Mouse (Mus musculus) urinary bladder, postnatal 25 days (tissue): ENCODE measurements around the gene Gabbr2.

Experiments
- DNase-seq: peaks from one replicate; pipeline ENCODE4 v3.0.0; 2022; ENCODE audit warnings: low spot score

Gene Gabbr2

GRCm38 (mm10) chr4:46916786-46917185 lies 74.9 kb downstream of the Gabbr2 start:
- DNase-seq: no peak

DNA sequence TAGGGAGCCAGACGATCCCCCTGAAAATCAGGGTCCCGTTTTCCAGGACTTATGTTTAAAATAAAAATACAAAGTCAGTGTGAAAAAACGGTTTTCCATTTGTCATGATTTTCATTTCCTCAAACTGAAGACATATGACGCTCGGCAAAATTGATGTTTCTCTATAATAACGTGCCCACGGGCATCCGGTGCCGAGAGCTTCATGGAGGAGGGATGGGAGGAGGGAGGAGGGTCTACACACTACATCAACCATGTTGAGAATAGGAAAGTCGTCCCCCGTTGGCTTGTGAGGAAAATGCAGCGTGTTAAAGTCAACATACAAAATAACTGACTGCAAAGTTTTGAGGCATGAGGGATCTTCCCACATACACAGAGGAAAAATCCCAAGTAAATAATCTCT lies 75.7 kb downstream of the Gabbr2 start:
- DNase-seq: no peak

DNA sequence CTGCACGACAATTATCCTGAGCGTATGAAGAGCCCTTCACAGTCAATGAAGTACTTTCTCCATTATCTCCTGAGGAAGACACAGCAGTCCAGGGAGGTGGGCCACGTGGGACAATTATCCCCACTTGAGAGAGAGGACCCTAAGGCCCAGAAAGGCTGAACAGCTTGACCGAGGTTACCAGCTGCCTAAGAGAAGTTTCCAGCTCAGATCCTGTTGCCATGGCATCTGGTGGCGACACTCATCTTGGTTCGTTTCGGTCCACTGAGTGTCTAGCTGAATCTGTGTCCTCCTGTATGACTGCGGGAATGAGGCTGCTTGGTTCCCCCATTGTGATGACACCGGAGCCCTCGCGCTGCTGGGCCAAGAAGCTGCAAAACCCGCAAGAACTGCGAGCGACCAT lies 76.2 kb downstream of the Gabbr2 start:
- DNase-seq: no peak

GRCm38 (mm10) chr4:46914606-46915005 lies 77.1 kb downstream of the Gabbr2 start:
- no peak for DNase-seq

DNA sequence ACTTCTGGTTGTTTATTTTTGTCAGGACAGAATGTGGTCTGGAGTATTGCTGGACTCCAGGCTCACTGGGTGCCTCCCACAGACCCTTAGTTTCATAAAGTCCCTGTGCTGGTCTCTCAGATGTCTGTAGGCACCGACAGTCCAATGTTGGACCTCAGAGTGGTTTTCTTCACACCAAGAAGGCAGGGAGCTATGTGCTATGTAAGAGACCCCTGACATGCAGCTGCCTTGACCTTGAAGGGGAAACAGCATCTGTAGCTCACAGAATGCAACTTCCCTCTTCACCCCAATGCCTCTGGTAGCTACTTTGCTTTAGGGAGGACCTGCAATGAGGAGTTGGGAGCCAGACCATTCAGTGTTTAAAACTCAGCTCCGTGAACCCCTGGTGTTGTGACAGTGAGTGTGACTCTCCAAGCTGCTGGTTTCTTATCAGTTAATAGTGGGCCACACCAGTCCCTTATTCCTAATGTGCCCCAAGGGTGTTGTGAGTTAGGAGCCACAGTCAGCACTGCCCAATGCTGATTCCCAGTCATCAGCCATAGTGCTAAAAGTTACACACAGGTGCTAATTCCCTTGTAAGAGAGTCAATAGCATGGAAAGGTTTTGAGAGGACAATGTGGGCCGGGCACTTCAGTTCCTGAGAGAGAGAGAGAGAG lies 85.5 kb downstream of the Gabbr2 start:
- no peak for DNase-seq

DNA sequence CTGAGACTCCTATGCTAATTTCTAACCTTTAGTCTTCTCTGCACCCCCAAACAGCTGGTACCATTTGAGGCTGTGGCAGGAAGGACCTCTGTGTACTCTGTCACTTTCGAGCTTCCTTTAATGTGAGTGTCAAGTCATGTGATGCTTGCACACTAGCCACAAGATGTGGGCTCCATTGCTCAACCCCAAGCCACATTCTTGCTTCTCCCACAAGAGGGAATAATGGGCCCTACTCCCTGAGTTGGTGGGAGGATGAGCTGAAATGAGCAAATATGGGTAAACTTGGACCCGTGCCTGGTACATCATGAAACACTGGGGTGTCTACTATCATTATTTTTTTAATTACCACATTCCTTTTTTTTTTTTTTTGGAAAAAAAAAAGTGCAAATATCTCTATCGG lies 86.5 kb downstream of the Gabbr2 start:
- no peak for DNase-seq

DNA sequence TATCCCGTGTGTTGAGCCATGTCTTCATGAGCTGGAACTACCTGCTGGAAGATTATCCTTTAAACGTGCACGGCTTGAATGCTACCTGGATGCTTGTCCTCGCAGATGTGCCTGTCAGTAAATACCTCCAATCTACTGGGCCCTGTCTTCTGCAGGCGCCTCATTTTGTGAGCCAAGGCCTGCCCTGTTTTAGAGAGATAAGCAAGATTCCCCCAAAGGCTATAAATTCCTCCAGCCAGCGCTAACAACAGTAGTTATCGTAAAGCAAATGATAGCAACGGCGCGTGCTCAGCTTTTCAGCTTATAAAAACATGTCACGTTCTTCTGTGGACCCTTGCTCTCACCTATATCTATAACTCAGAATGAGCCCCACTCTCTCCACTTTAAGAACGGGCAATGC lies 87.5 kb downstream of the Gabbr2 start:
- no peak for DNase-seq

DNA sequence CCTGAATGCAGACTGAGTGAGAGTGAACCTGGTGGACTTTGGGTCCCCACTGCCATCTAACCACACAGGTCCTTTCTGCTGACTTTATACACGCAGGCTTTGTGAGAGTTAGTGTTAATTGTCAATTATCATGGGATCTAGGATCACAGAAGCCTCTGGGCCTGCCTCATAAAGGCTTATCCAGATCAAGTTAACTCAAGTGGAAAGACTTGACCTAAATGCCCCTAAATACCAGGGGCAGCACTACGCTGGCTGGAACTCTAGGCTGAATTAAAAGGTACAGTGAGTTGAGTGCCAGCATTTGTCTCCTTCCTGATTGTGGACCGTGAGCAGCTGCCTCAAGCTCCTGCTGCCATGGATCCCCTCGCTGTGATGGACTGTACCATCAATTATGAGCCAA lies 93.1 kb downstream of the Gabbr2 start:
- DNase-seq: no peak

DNA sequence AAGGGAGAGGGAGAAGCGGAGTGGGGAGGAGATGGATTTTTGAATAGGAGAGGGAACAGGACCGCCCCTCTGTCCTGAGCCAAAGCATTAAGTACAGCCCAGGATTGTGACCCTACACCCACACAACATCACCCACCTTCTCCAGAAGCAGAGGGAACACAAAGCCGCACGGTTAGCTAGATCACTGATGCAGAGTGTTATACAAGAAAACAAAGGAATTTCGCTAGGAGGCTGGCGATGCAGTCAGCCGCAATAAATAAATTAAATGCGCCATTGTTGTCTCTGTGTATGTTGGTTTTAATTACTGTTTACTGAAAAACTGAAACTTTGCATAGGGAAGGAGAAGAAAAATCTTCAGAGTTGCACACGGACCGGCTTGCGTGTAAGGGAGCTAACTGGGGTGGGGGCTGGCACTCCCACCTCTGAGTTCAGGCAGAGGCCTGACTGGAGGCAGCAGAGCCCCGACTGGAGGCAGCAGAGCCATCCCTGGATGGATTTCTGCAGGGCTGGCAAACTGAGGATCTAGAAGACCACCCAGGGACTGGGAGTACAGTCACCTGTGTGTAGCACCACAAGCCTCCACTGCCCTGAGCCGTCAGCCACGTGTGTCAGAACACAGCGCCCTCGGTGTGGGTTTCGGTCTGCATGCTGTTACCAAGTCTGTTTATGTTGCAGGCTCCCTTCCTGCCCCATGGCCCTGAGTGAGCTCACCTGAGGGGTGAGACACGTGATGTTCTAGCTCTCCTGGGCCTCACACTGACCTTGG lies 93.9 kb downstream of the Gabbr2 start:
- DNase-seq: no peak

DNA sequence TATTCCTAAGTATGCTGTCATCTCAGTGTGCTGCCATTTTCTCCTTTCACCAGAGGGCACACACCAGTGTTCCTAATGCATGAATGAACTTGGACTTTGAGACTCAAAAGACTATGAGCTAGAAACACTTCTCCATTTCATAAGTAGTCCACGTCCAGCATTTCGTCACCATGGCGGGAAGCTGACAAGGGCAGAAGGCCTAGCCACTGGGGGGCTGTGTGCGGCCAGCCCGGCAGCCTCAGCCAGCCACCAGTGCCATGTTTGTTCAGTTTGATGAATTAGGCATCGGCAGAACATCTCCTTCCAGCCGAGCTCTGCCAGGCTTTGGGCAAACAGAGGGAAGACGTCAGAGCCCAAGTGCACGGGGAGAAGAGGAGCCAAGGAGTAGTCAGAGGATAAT lies 97.5 kb downstream of the Gabbr2 start:
- DNase-seq: no peak

- DNase-seq: no peak
Observed at GRCm38 (mm10) chr4:46889175-46889574, 102.5 kb downstream of the Gabbr2 start.

GRCm38 (mm10) chr4:46885627-46886383 lies 105.9 kb downstream of the Gabbr2 start:
- DNase-seq: no peak

DNA sequence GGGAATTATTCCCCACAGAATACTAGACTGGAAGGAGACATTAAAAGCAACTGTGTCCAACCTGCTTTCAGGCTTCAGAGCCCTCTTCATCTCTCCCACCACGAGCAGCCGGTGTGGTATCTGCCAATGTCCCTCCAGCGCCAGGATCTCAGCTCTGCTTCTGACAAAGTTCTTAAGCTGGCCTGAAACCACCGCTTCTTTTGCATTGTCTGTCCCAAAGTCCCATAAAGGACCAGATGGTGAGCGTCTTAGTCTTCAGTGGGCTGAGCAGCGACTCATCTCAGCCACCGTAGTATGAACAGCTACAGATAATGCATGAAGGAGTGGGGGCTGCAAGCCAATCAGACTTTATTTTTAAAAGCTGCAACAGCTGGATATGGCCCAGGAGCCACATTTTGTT lies 107.5 kb downstream of the Gabbr2 start:
- DNase-seq: no peak

DNA sequence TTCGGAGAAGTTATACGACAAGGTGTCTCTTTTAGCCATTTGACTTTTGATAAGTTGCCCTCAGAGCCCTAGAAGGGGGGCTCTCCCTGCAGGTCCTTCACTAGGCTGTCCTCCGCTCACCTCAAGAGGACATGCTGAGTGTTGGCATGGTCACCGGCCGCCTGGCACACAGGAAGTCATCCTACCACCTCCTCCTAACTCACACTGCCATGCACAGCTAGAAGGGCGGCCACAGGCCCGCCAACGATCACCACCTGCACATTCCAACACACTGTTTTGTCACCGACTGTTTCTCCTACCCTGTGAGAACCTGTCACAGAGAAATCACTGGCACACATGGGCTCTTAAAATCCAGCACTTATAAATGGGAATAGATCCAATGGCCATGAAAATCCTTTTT lies 108.1 kb downstream of the Gabbr2 start:
- no peak for DNase-seq

DNA sequence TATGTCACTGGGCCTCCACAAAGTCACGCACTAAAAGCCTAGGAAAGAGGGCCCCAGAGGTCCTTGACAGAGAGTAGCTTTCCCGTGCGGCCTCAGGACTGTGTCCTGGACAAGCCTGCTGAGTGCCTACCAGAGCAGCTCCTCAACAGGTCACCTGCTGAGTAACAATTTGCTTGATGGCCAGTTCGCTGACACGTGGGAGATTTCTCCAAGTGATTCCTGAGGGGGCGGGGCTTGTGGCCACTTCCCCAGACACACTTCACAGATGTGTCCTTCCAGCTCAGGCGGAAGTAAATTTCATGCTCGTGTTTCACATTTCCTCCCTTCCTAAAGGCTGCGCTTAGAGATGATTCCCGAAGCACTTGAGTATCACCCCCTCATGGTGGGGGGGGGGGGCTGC lies 108.6 kb downstream of the Gabbr2 start:
- DNase-seq: no peak

DNA sequence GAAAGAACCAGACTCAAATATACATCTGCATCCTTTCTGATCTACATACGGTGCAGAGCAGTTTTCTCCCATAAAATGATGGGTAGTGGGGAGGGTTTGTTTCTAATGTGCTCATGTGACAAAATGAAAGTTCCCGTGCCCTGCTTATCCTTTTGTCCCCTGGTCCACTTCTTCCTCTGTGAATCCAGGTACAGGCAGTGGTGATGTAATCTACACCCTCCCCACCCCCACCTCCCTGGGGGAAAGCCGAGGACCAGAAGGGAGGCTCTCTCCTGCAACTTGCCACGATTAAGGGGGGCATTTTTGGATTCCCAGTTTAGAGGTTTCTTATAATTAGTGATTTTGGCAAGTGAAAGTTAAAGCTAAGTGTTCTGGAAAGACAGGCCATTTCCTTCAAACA lies 110.4 kb downstream of the Gabbr2 start:
- no peak for DNase-seq

GRCm38 (mm10) chr4:46879943-46880342 lies 111.7 kb downstream of the Gabbr2 start:
- DNase-seq: no peak

DNA sequence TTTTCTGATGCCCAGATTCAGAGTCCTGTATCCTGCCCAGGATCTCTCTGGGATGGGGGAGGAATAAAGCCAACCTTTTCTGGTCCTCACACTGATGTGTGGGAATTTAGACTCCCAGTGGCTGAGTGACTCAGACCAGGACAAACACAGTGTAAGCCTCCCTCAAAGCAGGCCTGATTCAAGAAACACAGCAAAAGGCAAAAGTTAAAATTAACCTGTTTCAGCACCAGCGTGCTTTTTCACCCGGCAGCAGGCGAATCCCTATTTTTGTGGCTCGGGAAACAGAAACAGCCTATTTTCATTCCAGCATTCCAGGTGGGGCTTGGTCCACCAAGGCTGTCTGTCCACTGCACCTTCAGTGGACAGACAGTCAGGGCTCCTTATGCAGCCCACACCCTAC lies 118.9 kb downstream of the Gabbr2 start:
- DNase-seq: no peak

DNA sequence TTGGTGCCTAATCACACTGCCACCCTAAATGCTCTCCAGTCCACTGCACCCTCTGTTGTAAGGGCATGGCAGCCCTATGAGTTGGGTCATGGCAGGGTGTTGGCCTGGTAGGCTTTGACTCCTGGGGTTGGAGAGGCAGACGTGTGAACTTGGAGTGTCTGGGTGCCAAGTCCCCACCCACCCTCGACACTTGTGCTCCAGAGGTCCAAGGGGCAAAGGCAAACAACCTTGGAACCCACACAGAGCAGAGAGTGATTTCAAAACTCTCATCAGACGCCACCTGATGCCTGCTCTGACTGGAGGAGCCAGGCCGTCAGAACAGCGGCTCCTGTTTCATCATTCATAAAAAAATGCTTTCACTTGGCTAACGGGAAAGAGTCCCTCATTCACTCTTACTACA lies 121.5 kb downstream of the Gabbr2 start:
- no peak for DNase-seq

GRCm38 (mm10) chr4:46869380-46869779 lies 122.3 kb downstream of the Gabbr2 start:
- no peak for DNase-seq

GRCm38 (mm10) chr4:46868921-46869320 lies 122.8 kb downstream of the Gabbr2 start:
- no peak for DNase-seq

DNA sequence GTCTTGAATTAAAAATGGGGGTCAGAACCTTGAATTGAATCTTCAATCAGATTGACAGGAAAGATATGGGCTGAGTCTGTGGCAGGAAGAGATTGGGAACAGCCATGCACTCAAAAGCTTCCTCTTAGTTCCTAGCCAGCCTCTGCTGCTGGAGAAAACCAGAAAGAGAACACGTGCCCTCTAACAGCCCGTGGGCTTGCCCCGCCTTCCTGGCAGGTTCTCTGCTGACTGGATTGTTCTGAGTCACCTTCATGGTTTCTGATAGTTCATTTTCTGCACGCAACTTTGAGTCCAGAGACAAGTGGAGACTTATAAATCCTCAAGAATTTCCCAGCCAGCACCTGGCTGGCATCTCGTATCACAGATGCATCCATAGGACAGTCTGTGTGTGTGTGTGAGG lies 123.5 kb downstream of the Gabbr2 start:
- DNase-seq: no peak

DNA sequence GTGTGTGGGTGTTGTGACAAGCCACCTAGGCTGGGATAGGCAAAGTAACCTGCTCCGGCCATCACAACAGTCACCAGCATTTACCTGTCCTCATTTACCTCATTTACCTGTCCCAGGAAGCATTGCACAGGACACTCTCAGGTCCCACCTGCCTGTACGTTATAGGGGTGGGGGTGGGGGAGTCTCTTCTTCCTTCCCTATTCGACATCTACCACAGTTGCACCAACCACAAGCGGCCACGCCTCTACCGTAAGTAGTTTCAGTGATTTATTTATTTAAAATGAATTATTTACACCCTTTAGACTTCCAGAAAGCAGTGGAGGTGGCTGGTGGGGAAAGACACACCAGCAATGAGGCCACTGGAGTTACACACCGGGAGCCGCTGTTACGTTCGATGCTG lies 123.9 kb downstream of the Gabbr2 start:
- no peak for DNase-seq
